Mouse (Mus musculus): ENCODE results near the gene Rnf114. TPM values are rescaled to one million over a fixed set of nuclear protein-coding genes. Genes with fewer than 3 reads are reported as not detected.
A peak's percentile ranks its signal among the peaks of the same experiment; 100 is the strongest.

The Rnf114 gene
- polyA plus RNA-seq, 2 experiments = 23.9 to 25.8 TPM

DNA sequence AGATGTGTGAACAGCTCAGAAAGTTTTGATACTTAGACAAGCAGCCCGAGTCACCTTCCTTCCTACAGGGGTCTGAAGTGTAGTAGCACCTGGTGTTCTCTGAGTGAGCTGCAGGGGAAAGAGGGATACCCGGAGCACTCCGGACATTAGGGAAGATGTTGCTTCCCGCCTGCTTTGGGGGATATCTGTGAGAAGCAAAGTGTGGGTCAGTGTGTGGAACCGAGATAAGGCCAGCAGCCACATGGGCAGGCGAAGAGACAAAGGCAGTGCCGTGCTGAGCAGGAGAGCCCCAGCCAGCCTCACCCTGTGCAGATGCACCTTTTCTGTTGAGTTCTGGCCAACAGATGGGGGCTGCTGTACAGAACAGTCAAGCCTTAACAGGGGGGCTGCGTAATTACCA lies 44.8 kb upstream of the Rnf114 start:
- Histone ChIP-seq H3K36me3 (replicated peaks; ENCODE audit: control insufficient read depth, insufficient read depth, low read depth) (peaks cover 40% of the 10 kb centered on the region), H3K27me3 (ENCODE audit: control insufficient read depth, insufficient read depth, low read length) (no peaks in the 10 kb centered on the region), H3K4me1 (replicated peaks; ENCODE audit: control insufficient read depth in 2 of 2, insufficient read depth in 2 of 2, low read length in 1 of 2) (peaks cover 22 to 25% of the 10 kb centered on the region in 2 experiments), H3K4me3 (ENCODE audit: insufficient read depth in 1 of 2, low read depth in 2 of 2, low read length in 2 of 2) (peak overlapping the region in 1 of 2 experiments; percentile 16; a peak in 1 of 4 replicates), H3K9me3 (ENCODE audit: control insufficient read depth, low read length) (no peaks in the 10 kb centered on the region), H3K4me2 (ENCODE audit: low read depth) (peak overlapping the region; percentile 52), H3K27ac (peak overlapping the region; percentile 70), H3K9ac (replicated peaks) (peak overlapping the region; percentile 59)
- 23% methylated on average over 8 of the region's 8 CpGs for WGBS (ENCODE audit: insufficient replicate concordance)
- peak; percentile 74 to 79 (median 78) for DNase-seq (ENCODE audit: low read depth in 3 of 3, low spot score in 3 of 3)
- TF ChIP-seq EP300 (IDR thresholded peaks at IDR 0.05; ENCODE audit: low read depth) = peak; percentile 90
- TF ChIP-seq CTCF (IDR thresholded peaks at IDR 0.05; ENCODE audit: low read depth) = no peak; the same call in 1 of the 2 replicates
- peak; percentile 99 for ATAC-seq (ENCODE audit: insufficient read depth)

- Histone ChIP-seq H3K9me3 (ENCODE audit: control insufficient read depth, low read length) (no peaks in the 10 kb centered on the region), H3K27me3 (ENCODE audit: control insufficient read depth, insufficient read depth, low read length) (no peaks in the 10 kb centered on the region), H3K36me3 (replicated peaks; ENCODE audit: control insufficient read depth, insufficient read depth, low read depth) (peaks cover 37% of the 10 kb centered on the region), H3K4me1 (replicated peaks; ENCODE audit: control insufficient read depth in 2 of 2, insufficient read depth in 2 of 2, low read length in 1 of 2) (peaks cover 22 to 25% of the 10 kb centered on the region in 2 experiments), H3K4me3 (ENCODE audit: insufficient read depth in 1 of 2, low read depth in 2 of 2, low read length in 2 of 2) (no peak overlapping the region), H3K9ac (replicated peaks) (no peak overlapping the region), H3K4me2 (ENCODE audit: low read depth) (no peak overlapping the region), H3K27ac (no peak overlapping the region)
- DNase-seq (ENCODE audit: low read depth in 3 of 3, low spot score in 3 of 3) (no peak), ATAC-seq (ENCODE audit: insufficient read depth) (no peak)
- TF ChIP-seq CTCF (IDR thresholded peaks at IDR 0.05; ENCODE audit: low read depth) = peak; percentile 9; the same call in 1 of the 2 replicates
- no peak for TF ChIP-seq EP300 (IDR thresholded peaks at IDR 0.05; ENCODE audit: low read depth)
- 88% methylated on average over 21 of the region's 21 CpGs for WGBS (ENCODE audit: insufficient replicate concordance)
These were observed 42.8 kb upstream of the Rnf114 start for GRCm38 (mm10) chr2:167449331-167450275.

GRCm38 (mm10) chr2:167450647-167451046 lies 41.8 kb upstream of the Rnf114 start:
- H3K27me3 ChIP-seq (ENCODE audit: control insufficient read depth, insufficient read depth, low read length) = no peaks in the 10 kb centered on the region
- H3K9ac ChIP-seq (replicated peaks) = no peak overlapping the region
- TF ChIP-seq CTCF (IDR thresholded peaks at IDR 0.05; ENCODE audit: low read depth) = peak; percentile 61
- no peak for TF ChIP-seq EP300 (IDR thresholded peaks at IDR 0.05; ENCODE audit: low read depth)
- peaks cover 22 to 25% of the 10 kb centered on the region in 2 experiments for H3K4me1 ChIP-seq (replicated peaks; ENCODE audit: control insufficient read depth in 2 of 2, insufficient read depth in 2 of 2, low read length in 1 of 2)
- no peak overlapping the region for H3K27ac ChIP-seq
- peaks cover 35% of the 10 kb centered on the region for H3K36me3 ChIP-seq (replicated peaks; ENCODE audit: control insufficient read depth, insufficient read depth, low read depth)
- H3K9me3 ChIP-seq (ENCODE audit: control insufficient read depth, low read length) = no peaks in the 10 kb centered on the region
- DNase-seq (ENCODE audit: low read depth in 3 of 3, low spot score in 3 of 3) (no peak), ATAC-seq (ENCODE audit: insufficient read depth) (no peak)
- no peak overlapping the region for H3K4me2 ChIP-seq (ENCODE audit: low read depth)
- 87% methylated on average over 8 of the region's 8 CpGs for WGBS (ENCODE audit: insufficient replicate concordance)
- H3K4me3 ChIP-seq (ENCODE audit: insufficient read depth in 1 of 2, low read depth in 2 of 2, low read length in 2 of 2) = no peak overlapping the region

- Histone ChIP-seq H3K27me3 (ENCODE audit: control insufficient read depth, insufficient read depth, low read length) (no peaks in the 10 kb centered on the region), H3K9ac (replicated peaks) (no peak overlapping the region), H3K36me3 (replicated peaks; ENCODE audit: control insufficient read depth, insufficient read depth, low read depth) (peaks cover 35% of the 10 kb centered on the region), H3K4me1 (replicated peaks; ENCODE audit: control insufficient read depth in 2 of 2, insufficient read depth in 2 of 2, low read length in 1 of 2) (0 out of 4 replicates have a peak, but pooled peaks cover 0 to under 1% of the 10 kb centered on the region in 2 experiments), H3K9me3 (ENCODE audit: control insufficient read depth, low read length) (no peaks in the 10 kb centered on the region), H3K4me3 (ENCODE audit: insufficient read depth in 1 of 2, low read depth in 2 of 2, low read length in 2 of 2) (no peak overlapping the region), H3K27ac (no peak overlapping the region), H3K4me2 (ENCODE audit: low read depth) (no peak overlapping the region)
- 82% methylated on average over 3 of the region's 3 CpGs for WGBS (ENCODE audit: insufficient replicate concordance)
- DNase-seq (ENCODE audit: low read depth in 3 of 3, low spot score in 3 of 3) (no peak), ATAC-seq (ENCODE audit: insufficient read depth) (no peak)
- TF ChIP-seq EP300 (IDR thresholded peaks at IDR 0.05; ENCODE audit: low read depth) (no peak), CTCF (IDR thresholded peaks at IDR 0.05; ENCODE audit: low read depth) (no peak)
These were observed 38.6 kb upstream of the Rnf114 start for GRCm38 (mm10) chr2:167453814-167454213.

- Histone ChIP-seq H3K4me2 (ENCODE audit: low read depth) (no peak overlapping the region), H3K9me3 (ENCODE audit: control insufficient read depth, low read length) (no peaks in the 10 kb centered on the region), H3K4me3 (ENCODE audit: insufficient read depth in 1 of 2, low read depth in 2 of 2, low read length in 2 of 2) (no peak overlapping the region), H3K36me3 (replicated peaks; ENCODE audit: control insufficient read depth, insufficient read depth, low read depth) (peaks cover 26% of the 10 kb centered on the region), H3K9ac (replicated peaks) (no peak overlapping the region), H3K27ac (no peak overlapping the region), H3K4me1 (replicated peaks; ENCODE audit: control insufficient read depth in 2 of 2, insufficient read depth in 2 of 2, low read length in 1 of 2) (0 out of 4 replicates have a peak, but pooled peaks cover 0 to 2% of the 10 kb centered on the region in 2 experiments), H3K27me3 (ENCODE audit: control insufficient read depth, insufficient read depth, low read length) (no peaks in the 10 kb centered on the region)
- ATAC-seq (ENCODE audit: insufficient read depth) (no peak), DNase-seq (ENCODE audit: low read depth in 3 of 3, low spot score in 3 of 3) (no peak)
- TF ChIP-seq CTCF (IDR thresholded peaks at IDR 0.05; ENCODE audit: low read depth) (no peak), EP300 (IDR thresholded peaks at IDR 0.05; ENCODE audit: low read depth) (no peak)
- 88% methylated on average over 5 of the region's 5 CpGs for WGBS (ENCODE audit: insufficient replicate concordance)
These were observed 36.0 kb upstream of the Rnf114 start for GRCm38 (mm10) chr2:167456361-167457020.
